Mouse (Mus musculus): ENCODE measurements around the gene Gipr. TPM values are rescaled to one million over a fixed set of nuclear protein-coding genes. Genes with fewer than 3 reads are reported as not detected.

The Gipr gene
- polyA plus RNA-seq, 1 experiment = 0.08 TPM

DNA sequence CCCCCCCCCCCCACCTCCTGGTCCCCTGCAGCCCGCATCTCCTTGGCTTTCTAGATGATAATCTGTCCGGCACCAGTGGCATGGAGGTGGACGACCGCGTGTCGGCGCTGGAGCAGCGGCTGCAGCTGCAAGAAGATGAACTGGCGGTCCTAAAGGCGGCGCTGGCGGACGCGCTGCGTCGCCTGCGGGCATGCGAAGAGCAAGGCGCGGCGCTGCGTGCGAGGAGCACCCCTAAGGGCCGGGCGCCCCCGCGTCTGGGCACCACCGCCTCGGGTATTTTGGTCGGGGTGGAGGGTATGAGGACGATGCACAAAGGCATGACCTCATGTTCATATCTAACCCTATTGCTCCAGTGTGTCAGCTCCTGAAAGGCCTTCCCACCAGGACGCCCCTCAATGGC lies 13.2 kb upstream of the Gipr start:
- DNase-seq (ENCODE audit: low read depth in 1 of 2, low spot score in 2 of 2) = peak; percentile 41 to 66
- peaks cover 9% of the 10 kb centered on the region; the same call in 1 of the 2 replicates for H3K4me1 ChIP-seq (ENCODE audit: control insufficient read depth, insufficient read depth, insufficient read length)
- 2% methylated on average over 32 of the region's 32 CpGs for WGBS
- no peak overlapping the region for H3K4me3 ChIP-seq (ENCODE audit: extremely low read depth, insufficient read depth, insufficient read length)
- TF ChIP-seq POLR2A (IDR thresholded peaks at IDR 0.05; ENCODE audit: low read depth, low read length) = no peak
- TF ChIP-seq CTCF (IDR thresholded peaks at IDR 0.05; ENCODE audit: extremely low read depth, insufficient read depth, insufficient read length, insufficient replicate concordance) = peak; percentile 51; the same call in 1 of the 2 replicates
- H3K27ac ChIP-seq (ENCODE audit: insufficient read depth, low read length) = no peak overlapping the region
- peaks cover 17% of the 10 kb centered on the region for H3K27me3 ChIP-seq (ENCODE audit: control insufficient read depth, insufficient read depth, low read length)
- no peaks in the 10 kb centered on the region for H3K36me3 ChIP-seq (ENCODE audit: control insufficient read depth, insufficient read depth, low read length)

DNA sequence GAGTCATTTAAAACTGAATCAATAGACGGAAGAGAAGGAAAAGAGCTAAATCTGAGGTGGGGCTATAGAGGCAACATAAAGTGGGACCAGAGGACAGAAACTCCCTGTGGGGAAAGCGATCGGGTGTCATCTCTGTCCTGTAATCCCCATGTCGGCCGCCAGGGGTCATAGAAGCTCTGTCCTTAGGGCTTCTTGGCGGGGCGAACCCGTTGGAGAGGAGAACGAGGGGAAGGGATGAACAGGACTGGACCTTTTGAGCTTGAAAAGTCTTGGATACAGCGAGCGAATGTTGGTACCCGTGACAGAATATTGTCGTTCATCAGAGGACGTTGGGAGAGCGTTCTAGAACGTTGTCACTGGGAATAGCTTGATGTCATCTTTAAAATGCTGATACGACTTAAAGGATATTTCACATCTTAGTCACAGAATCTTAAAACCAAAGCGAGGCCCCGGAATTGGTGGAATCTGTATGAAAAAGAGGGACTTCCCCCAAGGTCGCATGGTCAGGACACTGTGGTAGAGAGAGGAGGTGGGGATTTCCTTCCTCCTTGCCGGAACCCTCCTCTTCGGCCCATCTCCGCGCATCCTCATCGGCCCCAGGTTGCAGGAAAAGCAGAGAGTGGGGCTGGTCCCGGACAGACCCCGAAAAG lies 12.6 kb upstream of the Gipr start:
- 4% methylated on average over 27 of the region's 27 CpGs for WGBS
- H3K4me3 ChIP-seq (ENCODE audit: extremely low read depth, insufficient read depth, insufficient read length) = peak overlapping the region; percentile 25; the same call in 1 of the 2 replicates
- H3K27ac ChIP-seq (ENCODE audit: insufficient read depth, low read length) = no peak overlapping the region
- TF ChIP-seq CTCF (IDR thresholded peaks at IDR 0.05; ENCODE audit: extremely low read depth, insufficient read depth, insufficient read length, insufficient replicate concordance) (peak; percentile 88; the same call in 1 of the 2 replicates), POLR2A (IDR thresholded peaks at IDR 0.05; ENCODE audit: low read depth, low read length) (no peak)
- H3K36me3 ChIP-seq (ENCODE audit: control insufficient read depth, insufficient read depth, low read length) = no peaks in the 10 kb centered on the region
- DNase-seq (ENCODE audit: low read depth in 1 of 2, low spot score in 2 of 2) = peak; percentile 45 to 75
- peaks cover 9% of the 10 kb centered on the region; the same call in 1 of the 2 replicates for H3K4me1 ChIP-seq (ENCODE audit: control insufficient read depth, insufficient read depth, insufficient read length)
- peaks cover 17% of the 10 kb centered on the region for H3K27me3 ChIP-seq (ENCODE audit: control insufficient read depth, insufficient read depth, low read length)

DNA sequence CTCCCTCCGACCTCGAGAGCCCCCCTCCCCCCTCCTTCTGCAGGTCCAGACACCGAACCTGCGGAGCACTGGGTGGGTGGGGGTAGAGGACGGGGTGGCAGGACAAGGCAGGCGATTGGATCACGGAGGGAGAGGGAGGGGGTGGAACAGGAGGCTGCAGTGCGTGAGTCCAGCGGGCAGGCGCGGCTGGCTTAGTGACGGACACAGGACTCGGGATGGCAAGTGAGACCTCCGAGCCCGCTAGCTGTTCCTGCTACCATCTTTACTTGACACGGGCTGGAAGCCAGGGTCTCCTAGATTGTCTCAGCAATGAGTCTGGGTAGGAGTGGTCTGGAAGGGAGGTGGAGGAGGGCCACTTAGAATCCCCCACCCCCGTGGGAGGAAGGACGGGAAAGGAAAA lies 12.1 kb upstream of the Gipr start:
- TF ChIP-seq CTCF (IDR thresholded peaks at IDR 0.05; ENCODE audit: extremely low read depth, insufficient read depth, insufficient read length, insufficient replicate concordance) = no peak
- no peak for TF ChIP-seq POLR2A (IDR thresholded peaks at IDR 0.05; ENCODE audit: low read depth, low read length)
- Histone ChIP-seq H3K27ac (ENCODE audit: insufficient read depth, low read length) (no peak overlapping the region), H3K27me3 (ENCODE audit: control insufficient read depth, insufficient read depth, low read length) (peaks cover 17% of the 10 kb centered on the region), H3K4me1 (ENCODE audit: control insufficient read depth, insufficient read depth, insufficient read length) (peaks cover 9% of the 10 kb centered on the region; the same call in 1 of the 2 replicates), H3K4me3 (ENCODE audit: extremely low read depth, insufficient read depth, insufficient read length) (no peak overlapping the region), H3K36me3 (ENCODE audit: control insufficient read depth, insufficient read depth, low read length) (no peaks in the 10 kb centered on the region)
- 29% methylated on average over 18 of the region's 18 CpGs for WGBS
- DNase-seq (ENCODE audit: low read depth in 1 of 2, low spot score in 2 of 2) = no peak

GRCm38 (mm10) chr7:19177216-19177615 lies 11.3 kb upstream of the Gipr start:
- WGBS = 85% methylated on average over 7 of the region's 7 CpGs
- Histone ChIP-seq H3K4me3 (ENCODE audit: extremely low read depth, insufficient read depth, insufficient read length) (no peak overlapping the region), H3K4me1 (ENCODE audit: control insufficient read depth, insufficient read depth, insufficient read length) (peaks cover 9% of the 10 kb centered on the region; the same call in 1 of the 2 replicates), H3K27me3 (ENCODE audit: control insufficient read depth, insufficient read depth, low read length) (peaks cover 17% of the 10 kb centered on the region), H3K36me3 (ENCODE audit: control insufficient read depth, insufficient read depth, low read length) (no peaks in the 10 kb centered on the region), H3K27ac (ENCODE audit: insufficient read depth, low read length) (no peak overlapping the region)
- TF ChIP-seq CTCF (IDR thresholded peaks at IDR 0.05; ENCODE audit: extremely low read depth, insufficient read depth, insufficient read length, insufficient replicate concordance) (no peak), POLR2A (IDR thresholded peaks at IDR 0.05; ENCODE audit: low read depth, low read length) (no peak)
- DNase-seq (ENCODE audit: low read depth in 1 of 2, low spot score in 2 of 2) = no peak

GRCm38 (mm10) chr7:19176516-19176947 lies 10.6 kb upstream of the Gipr start:
- H3K27me3 ChIP-seq (ENCODE audit: control insufficient read depth, insufficient read depth, low read length) = peaks cover 17% of the 10 kb centered on the region

DNA sequence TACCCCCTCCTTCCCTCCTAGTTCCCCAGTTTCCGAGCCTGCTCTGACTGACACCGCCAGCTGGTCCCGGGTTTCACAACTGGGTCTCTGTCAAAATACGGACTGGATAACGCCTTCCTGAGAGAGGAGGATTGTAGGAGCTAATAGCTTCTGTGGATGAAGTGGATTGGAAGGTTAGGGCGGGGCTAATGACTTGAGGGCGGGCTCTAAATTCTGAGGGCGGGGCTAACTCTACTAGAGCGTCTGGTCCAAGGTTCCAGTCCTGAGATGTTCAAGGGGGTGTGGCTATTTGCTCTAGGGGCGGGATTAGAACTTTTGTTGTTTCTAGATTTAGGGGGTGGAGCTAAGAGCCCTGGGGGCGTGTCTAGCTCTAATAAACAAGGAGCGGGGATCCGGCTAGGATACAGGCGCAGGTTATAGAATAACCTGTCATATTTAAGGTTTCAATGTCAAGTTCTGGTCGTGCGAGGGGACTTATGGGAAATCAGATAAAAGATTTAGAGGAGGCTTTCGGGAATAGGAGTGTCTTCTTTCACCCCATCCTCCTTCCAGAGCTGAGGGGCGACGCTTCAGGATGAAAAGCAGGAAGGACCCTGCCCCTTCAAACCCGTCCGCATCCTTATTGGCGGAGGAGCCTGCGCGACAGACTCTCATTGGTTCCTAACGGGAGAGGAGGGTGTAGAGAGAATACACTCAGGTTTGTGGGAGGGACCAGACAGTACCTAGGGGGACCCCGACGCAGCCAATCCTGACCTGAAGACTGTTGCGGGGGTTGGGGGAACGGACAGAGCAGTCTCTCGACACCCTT lies 10.0 kb upstream of the Gipr start, which contains the start of gene Eml2:
Eml2 (plus strand) TSS at position 714 of the 808 bp plus-strand sequence.
- peaks cover 17% of the 10 kb centered on the region for H3K27me3 ChIP-seq (ENCODE audit: control insufficient read depth, insufficient read depth, low read length)
- H3K4me1 ChIP-seq (ENCODE audit: control insufficient read depth, insufficient read depth, insufficient read length) = peaks cover 4% of the 10 kb centered on the region; the same call in 1 of the 2 replicates
- DNase-seq (ENCODE audit: low read depth in 1 of 2, low spot score in 2 of 2) = no peak
- 9% methylated on average over 30 of the region's 30 CpGs for WGBS
- TF ChIP-seq POLR2A (IDR thresholded peaks at IDR 0.05; ENCODE audit: low read depth, low read length) (no peak), CTCF (IDR thresholded peaks at IDR 0.05; ENCODE audit: extremely low read depth, insufficient read depth, insufficient read length, insufficient replicate concordance) (no peak)
- no peaks in the 10 kb centered on the region for H3K36me3 ChIP-seq (ENCODE audit: control insufficient read depth, insufficient read depth, low read length)
- H3K27ac ChIP-seq (ENCODE audit: insufficient read depth, low read length) = no peak within 1 kb of the TSS
- H3K4me3 ChIP-seq (ENCODE audit: extremely low read depth, insufficient read depth, insufficient read length) = no peak within 1 kb of the TSS

More at GRCm38 (mm10) chr7:19176516-19176947, 10.6 kb upstream of the Gipr start:
- 17% methylated on average over 14 of the region's 21 CpGs for WGBS
- Histone ChIP-seq H3K36me3 (ENCODE audit: control insufficient read depth, insufficient read depth, low read length) (no peaks in the 10 kb centered on the region), H3K4me1 (ENCODE audit: control insufficient read depth, insufficient read depth, insufficient read length) (peaks cover 5% of the 10 kb centered on the region; the same call in 1 of the 2 replicates), H3K4me3 (ENCODE audit: extremely low read depth, insufficient read depth, insufficient read length) (no peak overlapping the region), H3K27ac (ENCODE audit: insufficient read depth, low read length) (no peak overlapping the region)
- no peak for TF ChIP-seq POLR2A (IDR thresholded peaks at IDR 0.05; ENCODE audit: low read depth, low read length)
- no peak for TF ChIP-seq CTCF (IDR thresholded peaks at IDR 0.05; ENCODE audit: extremely low read depth, insufficient read depth, insufficient read length, insufficient replicate concordance)
- no peak for DNase-seq (ENCODE audit: low read depth in 1 of 2, low spot score in 2 of 2)

Data from spleen, adult 2 months (tissue).